Mouse (Mus musculus) olfactory bulb, adult 2 months (tissue): ENCODE results near the gene Slc8a3. TPM values are rescaled to one million over a fixed set of nuclear protein-coding genes. Genes with fewer than 3 reads are reported as not detected.

Experiments
- H3K27ac ChIP-seq: fragments of 200-500 bp; 2 replicates; pipeline ENCODE4 v1.5.1; 2012; ENCODE audit warnings: low read depth, low read length; ENCODE audit not compliant: insufficient read depth
- H3K4me1 ChIP-seq: fragments of 200-500 bp; 2 replicates; pipeline ENCODE4 v1.6.1; 2012; ENCODE audit warnings: low read length; ENCODE audit not compliant: control insufficient read depth, insufficient read depth
- H3K4me3 ChIP-seq: fragments of 200-500 bp; 2 replicates; pipeline ENCODE4 v1.5.1; 2012; ENCODE audit warnings: mild to moderate bottlenecking, low read depth, low read length, moderate library complexity; ENCODE audit not compliant: insufficient read depth
- CTCF ChIP-seq: fragments of 200-500 bp; IDR thresholded peaks from 2 replicates; pipeline ENCODE4 v1.5.1; 2012; ENCODE audit warnings: low read depth, mild to moderate bottlenecking, low read length, moderate library complexity; ENCODE audit not compliant: insufficient read depth
- POLR2A ChIP-seq: fragments of 200-500 bp; IDR thresholded peaks from 2 replicates; pipeline ENCODE4 v1.6.1; 2012; ENCODE audit warnings: mild to moderate bottlenecking, low read depth, low read length, moderate library complexity; ENCODE audit not compliant: insufficient read depth
- WGBS: fragments of 180-500 bp; shearing (Covaris S2); methylation state at CpG from one replicate; pipeline ENCODE4 v1.1.7; 2018; 5-methylcytosine and 5-hydroxymethylcytosine counted together
- polyA plus RNA-seq: library from polyadenylated mRNA; stranded (reverse); fragments of >200 nt; gene quantifications from 2 replicates; pipeline ENCODE4 v1.2.4, GENCODE M21; 2012; ENCODE audit warnings: low replicate concordance; ENCODE audit not compliant: missing spikeins, insufficient read depth, insufficient read length

The Slc8a3 gene
- polyA plus RNA-seq, 1 experiment = not detected

GRCm38 (mm10) chr12:81182073-81182472, 150.9 kb downstream of the Slc8a3 start:
- peaks cover 3% of the 10 kb centered on the region; the same call in 1 of the 2 replicates for H3K4me1 ChIP-seq
- WGBS = 63% methylated on average over 3 of the region's 3 CpGs
- H3K27ac ChIP-seq = no peak overlapping the region
- no peak for TF ChIP-seq POLR2A
- peak; percentile 50; the same call in 1 of the 2 replicates for TF ChIP-seq CTCF
- H3K4me3 ChIP-seq = no peak overlapping the region

DNA sequence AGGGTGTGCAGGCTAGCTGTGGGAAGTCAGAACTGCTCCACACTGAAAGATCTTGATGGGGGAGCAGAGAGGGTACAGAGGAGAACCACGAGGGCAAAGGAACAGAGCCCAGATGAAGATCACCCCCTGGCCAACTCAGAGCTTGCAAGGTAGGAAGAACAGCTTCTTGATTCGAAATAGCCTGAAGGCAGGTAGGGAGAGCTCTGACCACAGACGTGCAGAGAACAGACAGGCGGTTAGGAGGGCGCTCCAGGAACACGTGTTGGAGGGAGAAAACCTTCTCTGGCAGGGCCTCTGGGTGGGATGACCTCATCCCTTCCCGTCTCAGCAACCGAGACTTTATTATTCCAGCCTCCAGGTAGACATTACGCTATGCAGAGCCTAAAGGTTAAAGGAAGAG, 157.7 kb downstream of the Slc8a3 start:
- no peak for TF ChIP-seq CTCF
- 57% methylated on average over 9 of the region's 9 CpGs for WGBS
- H3K4me1 ChIP-seq = peaks cover 14% of the 10 kb centered on the region
- H3K27ac ChIP-seq = 0 out of 2 replicates have a peak overlapping the region, but pooled peaks have one; percentile 9
- no peak overlapping the region for H3K4me3 ChIP-seq

DNA sequence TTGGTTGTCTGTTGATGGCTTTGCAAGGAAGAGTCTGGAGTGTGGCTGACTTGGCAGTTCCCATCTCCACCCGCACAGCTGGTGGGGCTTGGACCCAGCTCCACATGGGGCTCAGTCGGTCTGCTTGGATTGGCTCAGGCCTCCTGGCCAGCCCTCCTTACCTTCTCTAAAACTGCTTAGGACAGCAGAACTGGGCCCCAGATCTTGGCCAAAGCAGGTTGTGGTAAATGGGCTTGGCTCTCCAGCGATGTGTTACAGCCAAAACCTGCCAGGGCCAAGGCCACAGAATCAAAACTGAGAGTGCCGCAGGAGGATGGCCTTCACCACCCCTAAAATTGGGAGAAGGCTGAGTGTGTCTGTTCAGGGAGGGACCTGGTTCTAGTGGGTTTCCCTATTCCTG, 159.1 kb downstream of the Slc8a3 start:
- peaks cover 14% of the 10 kb centered on the region for H3K4me1 ChIP-seq
- WGBS = 80% methylated on average over 4 of the region's 4 CpGs
- H3K4me3 ChIP-seq = no peak overlapping the region
- TF ChIP-seq CTCF (no peak), POLR2A (no peak)
- H3K27ac ChIP-seq = no peak overlapping the region

GRCm38 (mm10) chr12:81173011-81173410, 160.0 kb downstream of the Slc8a3 start:
- no peak overlapping the region for H3K27ac ChIP-seq
- no peak for TF ChIP-seq POLR2A
- no peak for TF ChIP-seq CTCF
- 91% methylated on average over 3 of the region's 3 CpGs for WGBS
- H3K4me3 ChIP-seq = no peak overlapping the region
- H3K4me1 ChIP-seq = peaks cover 14% of the 10 kb centered on the region

DNA sequence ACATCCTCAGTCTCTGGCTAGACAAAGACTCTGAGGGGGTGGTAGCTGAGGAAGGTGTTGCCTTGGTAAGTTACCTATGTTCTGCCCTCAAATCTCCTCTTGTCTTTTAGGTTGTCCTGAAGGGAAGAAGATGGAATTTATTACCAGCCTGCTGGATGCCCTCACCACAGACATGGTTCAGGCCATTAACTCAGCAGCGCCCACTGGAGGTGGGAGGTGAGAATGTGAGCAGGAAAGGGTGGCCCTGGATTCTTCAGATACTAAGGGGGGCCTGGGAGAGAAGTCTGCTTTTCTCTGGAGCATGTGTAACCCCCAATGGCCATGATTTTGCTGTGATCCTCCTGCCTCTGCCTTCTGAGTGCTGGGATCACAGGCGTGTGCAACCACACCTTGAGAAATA, 162.9 kb downstream of the Slc8a3 start:
- no peak overlapping the region for H3K27ac ChIP-seq
- H3K4me1 ChIP-seq = peaks cover 20% of the 10 kb centered on the region
- 90% methylated on average over 2 of the region's 2 CpGs for WGBS
- TF ChIP-seq CTCF (no peak), POLR2A (no peak)
- H3K4me3 ChIP-seq = no peak overlapping the region

DNA sequence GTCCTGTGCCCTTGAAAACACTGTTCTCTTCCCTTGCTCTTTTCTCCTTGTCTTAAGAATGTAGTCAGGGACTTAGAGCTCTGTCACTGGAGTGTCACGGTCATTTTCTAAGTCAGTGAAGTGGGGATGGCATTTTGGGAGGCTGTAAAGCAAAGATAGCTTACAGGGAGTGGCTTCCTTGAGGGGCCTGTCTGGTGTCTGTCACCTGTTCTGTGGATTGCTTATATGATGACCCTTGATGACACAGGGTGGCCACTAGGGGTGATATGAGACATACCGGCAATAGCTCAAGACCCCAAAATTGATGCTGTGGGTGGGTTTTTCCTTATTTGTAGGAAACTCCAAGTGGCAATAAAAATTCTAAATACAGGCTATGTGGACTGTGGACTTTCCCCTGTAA, 164.5 kb downstream of the Slc8a3 start:
- Histone ChIP-seq H3K27ac (no peak overlapping the region), H3K4me3 (no peak overlapping the region), H3K4me1 (peaks cover 12% of the 10 kb centered on the region)
- WGBS = 93% methylated on average over 2 of the region's 2 CpGs
- TF ChIP-seq CTCF (no peak), POLR2A (no peak)

DNA sequence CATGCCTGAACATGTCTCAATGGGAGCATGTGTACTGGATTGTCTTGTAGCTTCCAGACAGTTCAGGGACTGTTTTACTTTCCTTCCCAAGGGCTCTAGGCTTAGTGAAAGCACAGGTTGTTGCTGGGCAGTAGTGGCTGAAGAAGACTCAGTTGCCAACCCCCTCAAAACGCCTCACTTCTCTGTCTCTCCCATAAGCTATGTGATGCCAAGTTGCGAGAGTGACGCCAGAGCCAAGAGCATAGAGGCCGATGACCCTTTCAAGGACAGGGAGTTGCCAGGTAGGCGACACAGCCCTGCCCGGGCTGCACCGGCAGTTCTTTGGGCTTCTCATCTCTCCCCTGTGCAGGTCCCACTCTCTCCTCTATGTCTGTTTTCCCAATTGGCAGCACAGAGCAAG, 164.9 kb downstream of the Slc8a3 start:
- Histone ChIP-seq H3K4me1 (peaks cover 12% of the 10 kb centered on the region), H3K4me3 (no peak overlapping the region), H3K27ac (no peak overlapping the region)
- TF ChIP-seq POLR2A (no peak), CTCF (no peak)
- WGBS = 96% methylated on average over 7 of the region's 7 CpGs

- peaks cover 12% of the 10 kb centered on the region for H3K4me1 ChIP-seq
- no peak overlapping the region for H3K4me3 ChIP-seq
- TF ChIP-seq POLR2A (no peak), CTCF (no peak)
- H3K27ac ChIP-seq = no peak overlapping the region
- WGBS = 73% methylated on average over 9 of the region's 9 CpGs
Observed at GRCm38 (mm10) chr12:81167142-81167541, 165.8 kb downstream of the Slc8a3 start.

DNA sequence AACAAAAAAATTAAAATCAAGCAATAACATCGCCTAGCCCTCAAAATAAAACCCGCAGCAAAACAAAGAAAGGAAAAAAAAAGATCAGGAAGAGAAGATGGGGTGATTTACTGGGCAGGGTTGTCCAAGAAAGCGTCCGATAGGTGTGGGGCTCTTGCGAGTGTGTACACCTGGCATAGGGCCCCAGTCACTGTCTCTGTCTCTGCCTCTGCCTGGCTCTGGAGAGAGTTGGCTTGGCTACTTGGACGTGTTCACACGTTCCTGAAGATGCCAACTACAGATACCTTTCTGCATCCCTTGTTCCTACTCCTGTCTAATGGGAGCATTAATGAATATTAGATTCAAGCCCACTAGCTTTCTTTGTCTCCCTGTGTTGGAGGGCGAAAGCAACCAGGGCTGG, 166.4 kb downstream of the Slc8a3 start:
- Histone ChIP-seq H3K4me3 (no peak overlapping the region), H3K4me1 (peaks cover 12% of the 10 kb centered on the region), H3K27ac (no peak overlapping the region)
- TF ChIP-seq CTCF = no peak
- no peak for TF ChIP-seq POLR2A
- WGBS = 81% methylated on average over 8 of the region's 8 CpGs

GRCm38 (mm10) chr12:81166092-81166491, 166.9 kb downstream of the Slc8a3 start:
- no peak overlapping the region for H3K27ac ChIP-seq
- 67% methylated on average over 10 of the region's 10 CpGs for WGBS
- TF ChIP-seq CTCF = no peak
- TF ChIP-seq POLR2A = no peak

More at GRCm38 (mm10) chr12:81166092-81166491, 166.9 kb downstream of the Slc8a3 start:
- peaks cover 12% of the 10 kb centered on the region for H3K4me1 ChIP-seq
- H3K4me3 ChIP-seq = no peak overlapping the region
